Comparison of ENCODE assay signal across 30 mouse cellular contexts in the genomic region with DNA sequence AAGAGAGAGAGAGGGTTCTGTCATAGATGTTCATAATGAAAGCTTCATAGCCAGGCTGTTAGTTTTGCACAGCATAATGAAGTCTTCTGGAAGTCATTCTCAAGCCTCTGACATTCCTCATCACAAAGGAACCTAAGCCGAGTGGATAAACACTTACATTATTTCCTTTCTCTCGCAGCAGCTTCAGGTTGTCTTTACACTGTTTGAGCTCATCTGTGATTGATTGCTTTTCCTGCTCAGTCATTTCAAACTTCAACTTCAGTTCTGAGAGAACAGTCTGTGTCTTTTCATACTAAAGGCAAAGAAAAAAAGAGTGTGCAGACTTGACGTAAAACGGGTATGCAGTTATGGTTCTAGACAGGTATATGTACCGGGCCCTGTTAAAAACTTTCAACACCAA.
DNase-seq lines count a peak whose midpoint lies in the region; ATAC-seq lines count a peak whose summit lies in the region.
"Had no signal": no experiment of that assay in that cellular context is flagged by ENCODE, and none has a peak within 500 bp of the region (broad histone marks: within the 10 kb centered on the region; RNA-seq: fewer than 3 reads in every experiment).

No protein-coding gene starts in this region.

- peak overlapping the region; percentile 13; the same call in 1 of the 2 replicates for H3K27ac ChIP-seq in embryonic facial prominence, embryonic 11.5 days (replicated peaks; ENCODE audit: low read depth, low read length)
- H3K27ac ChIP-seq in embryonic facial prominence, embryonic 10.5 days (replicated peaks) = no peak overlapping the region
- peak overlapping the region; percentile 5; the same call in 1 of the 2 replicates for H3K27ac ChIP-seq in embryonic facial prominence, embryonic 12.5 days
- 0 out of 2 replicates have a peak overlapping the region, but pooled peaks have one; percentile 17 for H3K27ac ChIP-seq in embryonic facial prominence, embryonic 15.5 days (replicated peaks)
- H3K27ac ChIP-seq: forebrain, embryonic 10.5 days; heart, embryonic 15.5 days; hindbrain, embryonic 10.5 days; hindbrain, embryonic 14.5 days had no signal

- no peaks in the 10 kb centered on the region for H3K4me1 ChIP-seq in embryonic facial prominence, embryonic 11.5 days (ENCODE audit: control insufficient read depth, insufficient read depth, low read length)
- H3K4me1 ChIP-seq in embryonic facial prominence, embryonic 10.5 days = peaks cover 12% of the 10 kb centered on the region
- H3K4me1 ChIP-seq in embryonic facial prominence, embryonic 12.5 days = peaks cover 6% of the 10 kb centered on the region; the same call in 1 of the 2 replicates
- 0 out of 2 replicates have a peak, but pooled peaks cover 2% of the 10 kb centered on the region for H3K4me1 ChIP-seq in embryonic facial prominence, embryonic 15.5 days
- H3K4me1 ChIP-seq: forebrain, embryonic 10.5 days; heart, embryonic 12.5 days; heart, embryonic 15.5 days; hindbrain, embryonic 10.5 days had no signal

- H3K36me3 ChIP-seq in embryonic facial prominence, embryonic 11.5 days (replicated peaks; ENCODE audit: control insufficient read depth, insufficient read depth, low read depth, low read length) = no peaks in the 10 kb centered on the region
- H3K36me3 ChIP-seq in embryonic facial prominence, embryonic 10.5 days (replicated peaks) = peaks cover 46% of the 10 kb centered on the region
- H3K36me3 ChIP-seq in embryonic facial prominence, embryonic 12.5 days = peaks cover 10% of the 10 kb centered on the region; the same call in 1 of the 2 replicates
- H3K36me3 ChIP-seq in embryonic facial prominence, embryonic 15.5 days = peaks cover 14% of the 10 kb centered on the region; the same call in 1 of the 2 replicates

- H3K9ac ChIP-seq in embryonic facial prominence, embryonic 11.5 days (replicated peaks; ENCODE audit: low read length) = no peak overlapping the region
- H3K9ac ChIP-seq in embryonic facial prominence, embryonic 12.5 days = no peak overlapping the region
- H3K9ac ChIP-seq in embryonic facial prominence, embryonic 15.5 days = no peak overlapping the region
- H3K9ac ChIP-seq: forebrain, postnatal 0 days; heart, embryonic 12.5 days; heart, embryonic 15.5 days; hindbrain, embryonic 14.5 days had no signal

- no peaks in the 10 kb centered on the region for H3K9me3 ChIP-seq in embryonic facial prominence, embryonic 11.5 days (replicated peaks; ENCODE audit: control insufficient read depth, low read length)
- no peaks in the 10 kb centered on the region for H3K9me3 ChIP-seq in embryonic facial prominence, embryonic 10.5 days
- H3K9me3 ChIP-seq in embryonic facial prominence, embryonic 12.5 days = no peaks in the 10 kb centered on the region
- no peaks in the 10 kb centered on the region for H3K9me3 ChIP-seq in embryonic facial prominence, embryonic 15.5 days (replicated peaks)
- H3K9me3 ChIP-seq: forebrain, embryonic 10.5 days; G1E; heart, embryonic 12.5 days; heart, embryonic 15.5 days; hindbrain, embryonic 10.5 days had no signal

- intact Hi-C loops in left cerebral cortex, postnatal 14 days (cut with DNase I) = no loop called here

- ATAC-seq in embryonic facial prominence, embryonic 11.5 days (replicated peaks; ENCODE audit: insufficient number of reproducible peaks, low FRiP score, low TSS enrichment, low read depth) = no peak
- no peak for ATAC-seq in embryonic facial prominence, embryonic 12.5 days (ENCODE audit: insufficient number of reproducible peaks, insufficient read depth, low FRiP score, low TSS enrichment)
- ATAC-seq in embryonic facial prominence, embryonic 15.5 days (ENCODE audit: insufficient number of reproducible peaks, low FRiP score, low TSS enrichment, low read depth) = no peak
- ATAC-seq: forebrain, embryonic 14.5 days; forebrain, postnatal 0 days; intestine, postnatal 0 days; Patski had no signal

- H3K4me3 ChIP-seq in embryonic facial prominence, embryonic 11.5 days (ENCODE audit: low read depth, low read length) = no peak overlapping the region
- H3K4me3 ChIP-seq in embryonic facial prominence, embryonic 10.5 days = no peak overlapping the region
- H3K4me3 ChIP-seq in embryonic facial prominence, embryonic 12.5 days = no peak overlapping the region
- H3K4me3 ChIP-seq in embryonic facial prominence, embryonic 15.5 days (replicated peaks) = no peak overlapping the region
- H3K4me3 ChIP-seq: forebrain, embryonic 10.5 days; heart, embryonic 12.5 days; heart, embryonic 15.5 days; hindbrain, embryonic 10.5 days had no signal

- no peaks in the 10 kb centered on the region for H3K27me3 ChIP-seq in embryonic facial prominence, embryonic 11.5 days (ENCODE audit: control insufficient read depth, insufficient read depth, low read length)
- H3K27me3 ChIP-seq in embryonic facial prominence, embryonic 10.5 days (replicated peaks; ENCODE audit: low read depth, poor library complexity, severe bottlenecking) = no peaks in the 10 kb centered on the region
- H3K27me3 ChIP-seq in embryonic facial prominence, embryonic 12.5 days = no peaks in the 10 kb centered on the region
- H3K27me3 ChIP-seq in embryonic facial prominence, embryonic 15.5 days = no peaks in the 10 kb centered on the region
- H3K27me3 ChIP-seq: CH12.LX; heart, embryonic 12.5 days; heart, embryonic 15.5 days; Patski had no signal

- 50% methylated on average over 5 of the region's 5 CpGs for WGBS in embryonic facial prominence, embryonic 11.5 days
- WGBS in embryonic facial prominence, embryonic 10.5 days = 59% methylated on average over 5 of the region's 5 CpGs
- 29% methylated on average over 5 of the region's 5 CpGs for WGBS in embryonic facial prominence, embryonic 12.5 days
- 35% methylated on average over 5 of the region's 5 CpGs for WGBS in embryonic facial prominence, embryonic 15.5 days

- peak; percentile 79 for DNase-seq in embryonic facial prominence, embryonic 11.5 days (ENCODE audit: low spot score)
- DNase-seq in embryonic facial prominence, embryonic 10.5 days (ENCODE audit: low spot score) = no peak
- DNase-seq in embryo, embryonic 10.5 days (ENCODE audit: low spot score) = peak; percentile 29
- DNase-seq in left cerebral cortex, postnatal 14 days (ENCODE audit: low spot score in 2 of 2) = no peak
- DNase-seq in thymus, postnatal 0 days (ENCODE audit: low spot score) = no peak
- no peak for DNase-seq in thymus, postnatal 14 days
- DNase-seq: adrenal gland, postnatal 10 days; adrenal gland, postnatal 36 days; B cell, adult 2 months; cerebellum, adult 18-20 months; cerebellum, adult 9-11 months; cerebellum, postnatal 36 days; forebrain, postnatal 0 days; gastrocnemius, postnatal 25 days; heart, adult 18-20 months; heart, postnatal 10 days; heart, postnatal 36 days; kidney, adult 8-10 months had no signal

- H3K4me2 ChIP-seq in embryonic facial prominence, embryonic 11.5 days (ENCODE audit: low read depth, low read length) = no peak overlapping the region
- H3K4me2 ChIP-seq in embryonic facial prominence, embryonic 12.5 days (replicated peaks) = no peak overlapping the region
- no peak overlapping the region for H3K4me2 ChIP-seq in embryonic facial prominence, embryonic 15.5 days (replicated peaks)
- H3K4me2 ChIP-seq: heart, embryonic 12.5 days; heart, embryonic 15.5 days; hindbrain, embryonic 14.5 days had no signal

Comparison
In these comparisons a context has a peak if more than half of its experiments do, and no peak if none do; other contexts are left out.
1. DNase-seq: peak in embryonic facial prominence, embryonic 11.5 days (single experiment) and embryo, embryonic 10.5 days (single experiment); none in embryonic facial prominence, embryonic 10.5 days (single experiment), left cerebral cortex, postnatal 14 days (0 of 2), thymus, postnatal 0 days (single experiment) and thymus, postnatal 14 days (single experiment).